Mouse (Mus musculus) megakaryocyte-erythroid progenitor cell, adult 5-6 weeks (primary cell): ENCODE measurements around the gene Kbtbd4. TPM values are rescaled to one million over a fixed set of nuclear protein-coding genes. Genes with fewer than 3 reads are reported as not detected.

ENCODE experiments used
- ATAC-seq: replicated peaks from 2 replicates; pipeline ENCODE4 v1.8.0; 2016; ENCODE audit warnings: mild to moderate bottlenecking, inconsistent platforms; ENCODE audit not compliant: severe bottlenecking, poor library complexity, low FRiP score, low TSS enrichment
- total RNA-seq, 2 experiments: library from RNA; stranded (forward) in 1 of 2; stranded (reverse) in 1 of 2; fragments of 200-1000, 215-1000 nt in 1 of 2; fragments of >200 nt in 1 of 2; fragmentation: Nextera tagmentation in 1 of 2; gene quantifications; 2 replicates each; pipeline ENCODE4 v1.2.3; 2014 to 2017

Gene Kbtbd4
- total RNA-seq (2014; fragmentation: Nextera tagmentation) (14.3 and 18.7 TPM in 2 replicates), total RNA-seq (2017) (28.6 and 32.0 TPM in 2 replicates)

- ATAC-seq = peak; percentile 93
These were observed at the start of gene Kbtbd4, which contains the start of gene Ndufs3 for GRCm38 (mm10) chr2:90904076-90904855. Gene Kbtbd4, plus strand, starts transcription at chr2:90904740. Gene Ndufs3, minus strand, starts transcription at chr2:90904827.

DNA sequence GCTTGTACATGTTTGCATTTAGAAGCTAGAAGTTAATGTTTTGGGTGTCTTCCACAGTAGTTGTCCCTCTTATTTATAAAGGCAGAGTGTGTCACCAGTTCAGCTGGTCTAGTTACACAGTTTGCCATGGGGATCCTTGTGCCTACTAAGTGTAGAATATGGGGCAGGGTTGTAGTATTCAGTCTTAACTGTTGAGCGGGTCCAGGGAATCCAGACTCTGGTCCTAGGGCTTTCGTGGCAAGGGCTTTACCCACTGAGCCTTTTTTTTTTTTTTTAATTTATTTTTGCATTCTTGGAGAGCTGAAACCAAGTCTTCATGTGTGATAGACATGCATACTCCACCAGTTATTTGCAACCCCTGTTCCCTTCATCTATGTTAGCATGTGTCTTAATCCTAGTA lies 43.1 kb upstream of the Kbtbd4 start:
- ATAC-seq = no peak

DNA sequence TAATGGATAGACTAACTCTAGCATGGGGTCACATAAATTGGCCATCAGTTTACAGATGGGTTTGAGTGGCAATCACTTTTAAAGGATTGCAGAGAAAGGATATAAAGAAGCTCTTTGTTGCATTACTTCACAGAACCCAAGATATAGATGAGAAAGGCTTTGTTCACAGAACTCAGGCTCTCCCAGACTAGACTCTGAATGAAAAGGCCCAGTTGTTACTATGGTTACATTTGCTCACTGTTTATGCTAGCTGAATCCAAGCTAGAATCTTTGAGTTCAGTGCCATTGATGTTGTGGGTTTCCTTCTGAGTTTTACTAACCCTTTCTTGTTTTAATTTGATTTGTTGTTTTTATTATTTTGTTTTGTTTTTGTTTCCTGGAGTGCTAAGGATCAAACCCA lies 40.4 kb upstream of the Kbtbd4 start:
- ATAC-seq = no peak

DNA sequence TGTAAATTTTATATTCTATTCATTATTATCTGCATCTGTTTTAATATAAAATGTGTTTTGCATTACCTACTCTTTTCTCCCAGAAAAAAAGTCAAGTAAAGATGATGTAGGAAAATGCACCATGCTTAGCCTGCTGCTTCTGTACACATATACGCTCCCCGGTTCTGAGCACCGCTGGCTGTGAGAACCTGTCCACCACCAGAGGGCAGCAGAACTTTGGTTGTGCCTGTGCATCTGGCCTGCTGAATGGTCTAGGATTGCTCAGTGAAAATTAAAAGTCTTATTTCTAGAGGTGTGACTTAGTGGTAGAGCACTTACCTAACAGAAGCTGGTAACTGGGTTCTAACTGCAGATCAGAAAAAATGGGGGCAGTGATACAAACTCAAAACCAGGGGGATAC lies 38.0 kb upstream of the Kbtbd4 start:
- peak; percentile 56 for ATAC-seq

GRCm38 (mm10) chr2:90870136-90870601 lies 34.4 kb upstream of the Kbtbd4 start:
- ATAC-seq = peak; percentile 92

DNA sequence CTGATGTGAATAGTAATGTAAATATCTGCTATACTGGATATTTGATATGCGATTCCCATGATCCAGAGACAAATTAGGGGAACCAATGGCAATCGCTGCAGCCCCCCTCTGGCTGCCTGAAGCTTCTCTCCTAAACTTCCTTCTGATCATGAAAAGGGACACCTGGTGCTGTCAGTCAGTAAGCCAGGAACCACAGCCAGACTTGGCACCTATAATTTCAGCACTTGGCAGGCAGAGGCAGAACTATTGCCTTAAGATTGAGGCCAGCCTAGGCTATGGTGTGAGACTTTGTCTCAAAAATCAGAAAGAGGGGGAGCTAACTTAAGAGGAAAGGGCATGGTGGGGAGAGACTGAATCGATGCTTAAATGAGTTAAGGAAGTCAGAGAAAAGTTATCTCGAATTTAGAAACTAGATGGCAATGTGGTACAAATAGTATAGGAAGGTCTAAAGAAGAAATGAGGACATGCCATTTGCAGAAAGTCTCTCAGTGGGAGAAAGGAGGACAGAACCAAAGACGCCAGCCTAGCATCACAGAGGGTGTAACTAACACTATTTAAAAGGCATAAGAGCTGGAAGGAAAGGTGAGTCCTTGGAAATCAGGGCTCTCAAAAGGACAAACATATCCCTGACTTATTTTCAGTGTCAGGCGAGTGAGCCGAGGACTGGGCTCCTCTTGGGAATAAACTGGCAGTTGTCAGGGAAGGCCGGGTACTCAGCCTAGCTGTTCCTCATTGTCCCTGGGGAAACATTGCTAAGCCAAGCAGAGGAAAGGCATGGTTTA lies 33.2 kb upstream of the Kbtbd4 start:
- ATAC-seq = no peak

DNA sequence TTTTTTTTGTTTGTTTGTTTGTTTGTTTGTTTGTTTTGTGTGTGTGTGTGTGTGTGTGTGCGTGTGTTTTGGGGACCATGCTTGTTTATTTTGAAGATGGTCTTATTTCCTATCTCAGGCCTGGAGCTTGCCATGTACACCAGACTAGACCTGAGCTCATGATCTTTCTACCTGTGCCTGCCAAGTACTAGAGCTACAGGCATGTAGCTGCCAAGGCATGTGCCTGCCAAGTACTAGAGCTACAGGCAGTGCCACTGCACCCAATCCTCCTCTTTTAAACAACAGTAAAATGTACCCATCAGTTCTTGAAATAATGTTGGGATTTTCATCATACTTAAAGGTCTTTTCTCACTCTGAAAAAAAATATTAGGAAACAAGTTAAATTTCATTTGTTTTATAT lies 30.5 kb upstream of the Kbtbd4 start:
- ATAC-seq = no peak

- ATAC-seq = no peak
These were observed 29.3 kb upstream of the Kbtbd4 start for GRCm38 (mm10) chr2:90875239-90875638.

GRCm38 (mm10) chr2:90877584-90878259 lies 26.8 kb upstream of the Kbtbd4 start:
- ATAC-seq = no peak

- peak; percentile 48; the same call in 1 of the 2 replicates for ATAC-seq
These were observed 25.1 kb upstream of the Kbtbd4 start for GRCm38 (mm10) chr2:90879419-90879818.

- ATAC-seq = no peak
These were observed 24.3 kb upstream of the Kbtbd4 start for GRCm38 (mm10) chr2:90880144-90880785.

DNA sequence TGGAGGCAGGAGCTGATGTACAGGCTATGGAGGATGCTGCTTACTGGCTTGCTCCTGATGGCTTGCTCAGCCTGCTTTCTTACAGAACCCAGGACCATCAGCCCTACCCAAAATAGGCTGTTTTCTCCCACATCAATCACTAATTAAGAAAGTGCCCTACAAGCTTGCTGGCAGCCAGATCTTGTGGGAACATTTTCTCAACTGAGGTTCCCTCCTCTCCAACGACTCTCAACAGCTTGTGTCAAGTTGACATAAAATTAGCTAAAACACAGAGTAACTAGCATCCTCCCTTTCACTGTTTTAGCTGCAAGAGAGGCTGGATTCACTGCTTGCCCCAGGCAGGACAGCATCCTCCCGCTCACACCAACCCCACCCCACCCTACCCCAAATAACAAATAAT lies 22.7 kb upstream of the Kbtbd4 start:
- no peak for ATAC-seq

- ATAC-seq = no peak
These were observed 19.1 kb upstream of the Kbtbd4 start, which contains the start of gene C1qtnf4 for GRCm38 (mm10) chr2:90885218-90886041. Gene C1qtnf4, plus strand, starts transcription at chr2:90885860.

DNA sequence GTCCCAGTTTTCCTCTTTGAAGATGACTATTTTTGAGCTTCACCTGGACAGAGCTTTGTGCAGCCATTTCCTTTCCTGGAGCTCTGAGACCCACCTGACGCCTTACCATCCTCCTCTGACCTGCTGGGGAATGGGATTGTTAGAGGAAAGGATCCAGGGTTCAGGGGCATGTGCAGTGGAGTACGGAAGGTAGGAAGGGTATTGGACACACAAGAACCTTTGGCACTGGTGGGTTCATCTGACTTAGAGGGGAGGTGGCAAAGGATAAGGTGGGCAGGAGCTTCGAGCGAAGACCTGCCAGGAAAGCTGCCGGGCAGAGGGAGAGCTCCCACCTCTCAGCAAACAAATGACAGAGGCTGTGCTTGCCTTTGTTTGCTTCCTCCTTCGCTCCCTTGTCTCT lies 18.1 kb upstream of the Kbtbd4 start:
- ATAC-seq = no peak

DNA sequence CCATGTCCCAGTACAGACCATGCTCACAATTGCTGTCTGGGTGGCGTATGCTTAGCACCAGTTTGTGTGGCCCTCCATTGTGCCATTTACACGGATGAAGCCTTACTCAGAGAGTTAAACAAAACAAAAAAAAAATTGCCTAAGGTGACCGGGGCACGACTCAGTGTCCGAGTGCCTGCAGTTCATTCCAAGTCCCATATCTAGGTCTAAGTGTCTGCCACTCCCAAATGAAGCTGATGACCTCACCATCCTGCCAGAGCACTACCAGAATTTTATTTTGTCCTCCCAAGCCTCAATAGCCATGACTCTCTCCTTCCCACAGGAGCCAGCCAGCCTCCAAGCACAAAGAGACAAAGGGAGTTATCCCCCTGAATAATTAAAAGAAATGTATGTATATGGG lies 16.9 kb upstream of the Kbtbd4 start:
- ATAC-seq = no peak

DNA sequence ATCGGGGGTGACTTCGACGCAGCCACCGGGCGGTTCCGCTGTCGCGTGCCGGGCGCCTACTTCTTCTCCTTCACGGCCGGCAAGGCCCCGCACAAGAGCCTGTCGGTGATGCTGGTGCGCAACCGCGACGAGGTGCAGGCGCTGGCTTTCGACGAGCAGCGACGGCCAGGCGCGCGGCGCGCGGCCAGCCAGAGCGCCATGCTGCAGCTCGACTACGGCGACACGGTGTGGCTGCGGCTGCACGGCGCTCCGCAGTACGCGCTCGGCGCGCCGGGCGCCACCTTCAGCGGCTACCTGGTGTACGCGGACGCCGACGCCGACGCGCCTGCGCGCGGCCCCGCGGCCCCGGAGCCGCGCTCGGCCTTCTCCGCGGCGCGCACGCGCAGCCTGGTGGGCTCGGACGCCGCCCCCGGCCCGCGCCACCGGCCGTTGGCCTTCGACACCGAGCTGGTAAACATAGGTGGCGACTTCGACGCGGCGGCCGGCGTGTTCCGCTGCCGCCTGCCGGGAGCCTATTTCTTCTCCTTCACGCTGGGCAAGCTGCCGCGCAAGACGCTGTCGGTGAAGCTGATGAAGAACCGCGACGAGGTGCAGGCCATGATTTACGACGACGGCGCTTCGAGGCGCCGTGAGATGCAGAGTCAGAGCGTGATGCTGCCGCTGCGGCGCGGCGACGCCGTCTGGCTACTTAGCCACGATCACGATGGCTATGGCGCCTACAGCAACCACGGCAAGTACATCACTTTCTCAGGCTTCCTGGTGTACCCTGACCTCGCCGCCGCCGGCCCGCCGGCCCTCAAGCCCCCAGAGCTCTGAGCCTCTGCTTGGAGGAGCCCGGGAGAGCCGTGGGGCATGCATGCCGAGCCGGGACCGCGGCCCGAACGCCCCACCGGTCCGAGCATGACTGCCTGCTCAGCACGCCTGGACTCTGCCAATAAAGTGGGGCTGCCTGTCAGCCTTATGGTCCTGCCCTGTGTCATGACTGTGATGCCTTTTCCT lies 14.7 kb upstream of the Kbtbd4 start:
- ATAC-seq = 0 out of 2 replicates have a peak, but pooled peaks have one; percentile 27

- ATAC-seq = peak; percentile 77
These were observed 10.8 kb upstream of the Kbtbd4 start for GRCm38 (mm10) chr2:90893673-90894298.
